Mouse (Mus musculus): Measurements from ENCODE around the gene Filip1l. TPM values are rescaled to one million over a fixed set of nuclear protein-coding genes. Genes with fewer than 3 reads are reported as not detected.
"Not testable (repeated sequence)": the region's sequence is repeated elsewhere in the genome, so short reads cannot be mapped to it uniquely, and the experiment has no call there.

The Filip1l gene
- polyA plus RNA-seq, 1 experiment from 2014 or later: 4.2 TPM

DNA sequence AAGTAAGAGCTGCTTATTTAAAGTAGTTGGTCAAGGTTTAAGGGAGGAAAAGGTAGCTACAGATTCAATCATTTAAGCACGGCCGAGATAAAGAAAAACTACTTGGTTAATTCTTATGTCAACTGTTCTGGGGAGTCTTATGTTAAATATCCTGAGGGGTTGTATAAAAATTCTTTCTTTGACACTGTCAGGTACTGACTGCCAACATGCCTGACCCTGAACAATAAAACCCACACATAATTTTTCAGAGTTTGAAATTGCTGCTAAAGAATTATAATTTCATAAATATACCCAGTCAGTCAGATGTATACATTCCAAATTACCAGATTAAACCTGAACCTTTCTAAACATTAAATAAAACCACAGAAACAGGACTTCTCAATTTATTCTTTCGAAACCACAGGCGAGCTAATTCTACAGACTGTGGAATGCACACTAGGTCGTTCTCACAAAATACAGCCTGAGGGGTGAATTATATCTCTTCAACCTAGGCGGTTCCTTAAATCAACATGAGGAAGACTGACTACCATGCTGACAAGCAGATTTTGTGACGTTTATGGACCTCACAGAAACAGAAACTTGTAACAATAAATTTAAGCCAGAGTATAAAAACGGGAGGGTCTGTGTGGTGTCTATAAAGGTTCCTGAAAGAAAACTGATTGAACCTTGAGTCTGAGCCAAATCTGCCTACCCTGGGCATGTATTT lies 30.5 kb downstream of the Filip1l start:
- Histone ChIP-seq H3K27me3 (no peaks in the 10 kb centered on the region), H3K36me3 (no peaks in the 10 kb centered on the region), H3K4me1 (replicated peaks) (no peaks in the 10 kb centered on the region), H3K9ac (no peak overlapping the region), H3K4me2 (no peak overlapping the region), H3K9me3 (no peaks in the 10 kb centered on the region), H3K4me3 (no peak overlapping the region), H3K27ac (replicated peaks) (no peak overlapping the region)
- ATAC-seq (ENCODE audit: low read depth): no peak; the same call in 1 of the 2 replicates
- 61% methylated on average over 8 of the region's 8 CpGs for WGBS

GRCm38 (mm10) chr16:57384274-57384673 lies 31.4 kb downstream of the Filip1l start:
- Histone ChIP-seq H3K4me3 (no peak overlapping the region), H3K9me3 (no peaks in the 10 kb centered on the region), H3K4me2 (no peak overlapping the region), H3K9ac (no peak overlapping the region), H3K27me3 (no peaks in the 10 kb centered on the region), H3K27ac (replicated peaks) (no peak overlapping the region), H3K4me1 (replicated peaks) (no peaks in the 10 kb centered on the region), H3K36me3 (no peaks in the 10 kb centered on the region)
- 92% methylated on average over 2 of the region's 2 CpGs for WGBS
- ATAC-seq (ENCODE audit: low read depth): no peak

- Histone ChIP-seq H3K27ac (replicated peaks) (no peak overlapping the region), H3K4me2 (no peak overlapping the region), H3K36me3 (no peaks in the 10 kb centered on the region), H3K4me3 (no peak overlapping the region), H3K27me3 (no peaks in the 10 kb centered on the region), H3K9me3 (no peaks in the 10 kb centered on the region), H3K4me1 (replicated peaks) (peaks cover 7% of the 10 kb centered on the region; the same call in 1 of the 2 replicates), H3K9ac (no peak overlapping the region)
- no peak for ATAC-seq (ENCODE audit: low read depth)
- WGBS: 87% methylated on average over 15 of the region's 15 CpGs
Measured at GRCm38 (mm10) chr16:57389566-57390251, 36.8 kb downstream of the Filip1l start.

- not testable (repeated sequence) for ATAC-seq (ENCODE audit: low read depth); H3K4me1 ChIP-seq (replicated peaks); H3K27me3 ChIP-seq; H3K9ac ChIP-seq; H3K36me3 ChIP-seq; H3K9me3 ChIP-seq; H3K4me2 ChIP-seq; H3K27ac ChIP-seq (replicated peaks); H3K4me3 ChIP-seq
- WGBS: 32% methylated on average over 29 of the region's 39 CpGs
Measured at GRCm38 (mm10) chr16:57391171-57391570, 38.3 kb downstream of the Filip1l start.

DNA sequence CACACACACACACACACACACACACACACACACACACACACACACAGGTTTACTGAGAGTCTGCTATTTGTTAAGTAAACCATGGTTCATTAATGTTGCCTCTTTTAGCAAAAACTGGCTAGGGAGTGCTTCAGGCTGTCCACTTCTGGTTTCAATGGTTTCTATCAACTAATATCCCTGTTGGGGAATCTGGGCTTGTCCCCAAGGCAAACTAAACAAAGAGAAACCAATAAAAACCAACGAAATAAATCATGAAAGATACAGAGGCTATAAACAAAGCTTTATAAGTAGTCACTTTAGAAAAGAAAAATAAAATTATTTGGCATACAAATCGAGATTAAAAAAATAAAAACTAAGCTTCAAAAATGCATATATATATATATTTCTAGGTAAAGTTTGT lies 39.6 kb downstream of the Filip1l start:
- Histone ChIP-seq H3K9me3 (no peaks in the 10 kb centered on the region), H3K27ac (replicated peaks) (no peak overlapping the region), H3K9ac (no peak overlapping the region), H3K4me2 (no peak overlapping the region), H3K4me1 (replicated peaks) (peaks cover 7% of the 10 kb centered on the region; the same call in 1 of the 2 replicates), H3K36me3 (no peaks in the 10 kb centered on the region), H3K4me3 (no peak overlapping the region), H3K27me3 (no peaks in the 10 kb centered on the region)
- ATAC-seq (ENCODE audit: low read depth): no peak
- WGBS: 63% methylated on average over 2 of the region's 2 CpGs

- ATAC-seq (ENCODE audit: low read depth): no peak
- Histone ChIP-seq H3K27me3 (no peaks in the 10 kb centered on the region), H3K27ac (replicated peaks) (no peak overlapping the region), H3K36me3 (no peaks in the 10 kb centered on the region), H3K4me1 (replicated peaks) (peaks cover 7% of the 10 kb centered on the region; the same call in 1 of the 2 replicates), H3K9me3 (no peaks in the 10 kb centered on the region), H3K9ac (no peak overlapping the region), H3K4me2 (peak overlapping the region; percentile 20; the same call in 1 of the 2 replicates), H3K4me3 (no peak overlapping the region)
- 57% methylated on average over 11 of the region's 11 CpGs for WGBS
Measured at GRCm38 (mm10) chr16:57393161-57393560, 40.3 kb downstream of the Filip1l start.

DNA sequence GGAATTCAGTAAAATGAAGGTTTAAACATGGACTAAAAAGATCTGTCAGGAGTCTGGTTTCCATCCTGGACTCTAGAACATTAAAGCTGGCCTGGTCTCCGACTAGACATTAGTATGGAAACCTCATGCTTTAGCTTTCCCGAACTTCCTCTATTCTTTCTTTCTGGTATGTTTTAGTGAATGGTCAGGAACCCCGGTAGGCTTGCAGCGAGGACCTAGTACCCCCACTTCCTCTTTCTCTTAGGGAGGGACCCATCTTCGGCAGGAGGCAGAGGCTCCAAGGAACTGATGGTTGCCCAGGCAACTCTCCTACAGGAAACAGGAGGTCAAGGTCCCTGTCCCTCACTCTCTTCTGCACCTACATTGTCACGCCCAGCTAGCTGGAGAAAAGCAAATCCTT lies 43.4 kb downstream of the Filip1l start:
- Histone ChIP-seq H3K9ac (no peak overlapping the region), H3K4me1 (replicated peaks) (peaks cover 7% of the 10 kb centered on the region; the same call in 1 of the 2 replicates), H3K27ac (replicated peaks) (no peak overlapping the region), H3K27me3 (no peaks in the 10 kb centered on the region), H3K4me3 (no peak overlapping the region), H3K9me3 (no peaks in the 10 kb centered on the region), H3K4me2 (no peak overlapping the region), H3K36me3 (no peaks in the 10 kb centered on the region)
- WGBS: 83% methylated on average over 6 of the region's 6 CpGs
- ATAC-seq (ENCODE audit: low read depth): no peak

GRCm38 (mm10) chr16:57397845-57398244 lies 45.0 kb downstream of the Filip1l start:
- ATAC-seq (ENCODE audit: low read depth): no peak
- peaks cover 7% of the 10 kb centered on the region; the same call in 1 of the 2 replicates for H3K4me1 ChIP-seq (replicated peaks)
- WGBS: 80% methylated on average over 6 of the region's 6 CpGs

GRCm38 (mm10) chr16:57398387-57399214 lies 45.7 kb downstream of the Filip1l start:
- peak; percentile 74; the same call in 1 of the 2 replicates for ATAC-seq (ENCODE audit: low read depth)
- no peak overlapping the region for H3K4me2 ChIP-seq
- H3K4me1 ChIP-seq (replicated peaks): no peaks in the 10 kb centered on the region
- no peaks in the 10 kb centered on the region for H3K36me3 ChIP-seq
- H3K4me3 ChIP-seq: no peak overlapping the region
- no peaks in the 10 kb centered on the region for H3K9me3 ChIP-seq
- no peak overlapping the region for H3K9ac ChIP-seq
- no peak overlapping the region for H3K27ac ChIP-seq (replicated peaks)
- H3K27me3 ChIP-seq: no peaks in the 10 kb centered on the region
- 65% methylated on average over 18 of the region's 18 CpGs for WGBS

More at GRCm38 (mm10) chr16:57397845-57398244, 45.0 kb downstream of the Filip1l start:
- Histone ChIP-seq H3K27me3 (no peaks in the 10 kb centered on the region), H3K4me3 (no peak overlapping the region), H3K9ac (no peak overlapping the region), H3K27ac (replicated peaks) (no peak overlapping the region), H3K4me2 (no peak overlapping the region), H3K9me3 (no peaks in the 10 kb centered on the region), H3K36me3 (no peaks in the 10 kb centered on the region)

- Histone ChIP-seq H3K9ac (no peak overlapping the region), H3K4me2 (no peak overlapping the region), H3K27me3 (no peaks in the 10 kb centered on the region), H3K36me3 (no peaks in the 10 kb centered on the region), H3K4me1 (replicated peaks) (no peaks in the 10 kb centered on the region), H3K27ac (replicated peaks) (no peak overlapping the region), H3K4me3 (no peak overlapping the region), H3K9me3 (no peaks in the 10 kb centered on the region)
- 88% methylated on average over 10 of the region's 10 CpGs for WGBS
- ATAC-seq (ENCODE audit: low read depth): no peak
Measured at GRCm38 (mm10) chr16:57399566-57399965, 46.7 kb downstream of the Filip1l start.

DNA sequence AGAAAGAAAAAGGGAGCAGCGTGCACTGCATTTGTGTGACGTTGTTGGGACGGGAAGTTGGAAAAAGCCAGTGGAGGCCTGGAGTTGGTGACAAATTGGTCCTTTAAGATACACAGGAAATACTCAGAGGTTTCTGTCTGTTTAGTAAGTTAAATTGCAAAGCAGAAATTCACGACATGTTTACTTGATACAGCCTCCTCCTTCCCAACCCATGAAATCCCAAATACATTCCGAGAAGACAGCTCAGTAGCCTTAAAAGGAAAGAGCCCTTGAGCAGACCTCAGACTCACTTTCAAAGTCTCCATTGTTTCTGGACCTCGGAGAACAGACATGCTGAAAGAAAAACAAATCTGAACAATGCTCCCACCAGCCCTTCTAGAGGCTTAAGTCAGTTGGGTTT lies 48.8 kb downstream of the Filip1l start:
- Histone ChIP-seq H3K9ac (no peak overlapping the region), H3K27ac (replicated peaks) (no peak overlapping the region), H3K4me3 (no peak overlapping the region), H3K36me3 (no peaks in the 10 kb centered on the region), H3K4me1 (replicated peaks) (no peaks in the 10 kb centered on the region), H3K9me3 (no peaks in the 10 kb centered on the region), H3K27me3 (no peaks in the 10 kb centered on the region), H3K4me2 (no peak overlapping the region)
- WGBS: 66% methylated on average over 6 of the region's 6 CpGs
- ATAC-seq (ENCODE audit: low read depth): no peak

DNA sequence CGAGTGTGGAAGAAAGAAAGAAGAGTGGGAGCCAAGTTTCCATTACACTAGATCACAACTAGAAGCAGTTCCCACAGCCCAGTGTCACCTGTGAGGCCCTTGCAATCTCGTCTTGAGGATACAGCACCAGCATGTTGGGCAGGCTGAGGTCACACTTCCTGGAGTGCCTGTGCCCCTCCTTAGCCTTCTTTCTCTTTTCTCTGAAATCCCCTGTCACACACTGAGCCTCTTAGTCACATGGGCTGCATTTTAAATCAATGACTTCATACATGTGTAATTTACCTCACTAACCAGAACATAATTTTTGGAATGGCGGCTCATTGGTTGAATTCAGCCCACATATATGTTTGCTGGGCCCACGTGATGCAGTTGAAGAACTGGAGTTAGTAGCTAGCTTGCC lies 50.0 kb downstream of the Filip1l start:
- no peak for ATAC-seq (ENCODE audit: low read depth)
- no peaks in the 10 kb centered on the region for H3K4me1 ChIP-seq (replicated peaks)
- H3K4me2 ChIP-seq: no peak overlapping the region
- H3K27ac ChIP-seq (replicated peaks): no peak overlapping the region
- H3K36me3 ChIP-seq: no peaks in the 10 kb centered on the region
- 85% methylated on average over 4 of the region's 4 CpGs for whole genome bisulfite sequencing
- no peaks in the 10 kb centered on the region for H3K9me3 ChIP-seq
- H3K9ac ChIP-seq: no peak overlapping the region
- no peak overlapping the region for H3K4me3 ChIP-seq
- no peaks in the 10 kb centered on the region for H3K27me3 ChIP-seq

Data from neural tube, embryonic 13.5 days (tissue).